Mouse (Mus musculus): Measurements from ENCODE around the gene Cgnl1.

GRCm38 (mm10) chr9:71684772-71685171, 86.6 kb downstream of the Cgnl1 start:
- TF ChIP-seq CTCF (IDR thresholded peaks at IDR 0.05; ENCODE audit: low read depth) (no peak), EP300 (IDR thresholded peaks at IDR 0.05; ENCODE audit: low read depth) (no peak)

Data from liver, postnatal 0 days (tissue).